Mouse (Mus musculus) G1E (cell line): ENCODE measurements around the gene Ptprc.

Source experiments
- CTCF ChIP-seq: IDR thresholded peaks from 2 replicates; pipeline ENCODE4 v1.5.1; 2012; ENCODE audit warnings: low read depth, low read length, inconsistent platforms, mixed read lengths
- GATA1 ChIP-seq: IDR thresholded peaks from 2 replicates; pipeline ENCODE4 v1.6.1; 2012; ENCODE audit warnings: borderline replicate concordance, low read length, inconsistent platforms, mixed read lengths
- TAL1 ChIP-seq: conservative IDR thresholded peaks from 2 replicates; pipeline ENCODE4 v1.6.1; 2012; ENCODE audit warnings: low read depth, low read length, inconsistent platforms, mixed read lengths

DNA sequence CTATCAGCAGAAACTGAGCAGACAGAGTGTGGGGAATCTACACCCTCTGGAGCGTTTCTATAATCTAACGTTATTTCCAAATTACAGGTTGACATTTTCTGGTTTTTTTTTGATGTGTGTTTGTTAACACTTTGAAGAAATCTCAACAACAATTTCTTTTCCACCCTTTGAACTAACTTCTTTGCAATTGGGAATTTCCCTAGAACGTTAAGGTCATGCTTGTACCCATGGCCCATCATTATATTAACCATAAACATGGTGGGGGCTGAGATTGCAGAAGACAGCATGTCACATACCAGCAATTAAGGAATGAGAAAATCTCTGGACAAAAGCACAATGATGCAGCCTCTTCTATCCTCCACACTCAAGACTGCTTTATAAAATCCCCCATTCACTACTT lies 30.4 kb downstream of the Ptprc start:
- TF ChIP-seq CTCF, result no peak
- no peak for TF ChIP-seq GATA1
- no peak for TF ChIP-seq TAL1
